Mouse (Mus musculus) heart, adult 9 months (tissue): ENCODE measurements around the gene Syngr1.

Source experiments
- DNase-seq, 2 experiments: peaks; one replicate each; pipeline ENCODE4 v3.0.0; 2022; ENCODE audit warnings: low spot score in 2 of 2

The Syngr1 gene

GRCm38 (mm10) chr15:80090155-80090554, 979 bp upstream of the Syngr1 start:
- DNase-seq: no peak

- no peak for DNase-seq
These were observed 403 bp upstream of the Syngr1 start for GRCm38 (mm10) chr15:80090741-80091120.

- no peak for DNase-seq
These were observed 907 bp downstream of the Syngr1 start for GRCm38 (mm10) chr15:80092041-80092441.

DNA sequence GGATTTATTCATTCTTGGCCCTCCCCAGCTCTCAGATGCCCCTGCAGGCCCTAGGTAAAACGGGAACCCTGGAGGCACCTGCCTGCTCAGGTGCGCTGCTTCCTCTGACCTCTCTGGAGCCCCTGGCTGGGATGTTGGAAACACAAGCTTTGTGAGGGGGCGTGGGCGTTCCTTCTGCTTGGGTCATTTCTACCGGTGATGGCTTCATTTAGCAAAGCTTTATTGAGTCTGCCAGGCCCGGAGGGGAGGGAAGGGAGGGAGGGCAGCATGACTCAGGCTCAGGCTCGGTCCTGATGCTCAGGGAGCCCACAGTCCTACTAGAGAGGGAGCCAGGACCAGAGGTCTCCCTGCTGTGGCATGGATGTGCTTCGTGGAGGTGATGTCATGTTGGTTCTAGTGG, 1.5 kb downstream of the Syngr1 start:
- DNase-seq: no peak

- no peak for DNase-seq
These were observed 3.1 kb downstream of the Syngr1 start for GRCm38 (mm10) chr15:80094201-80094600.

DNA sequence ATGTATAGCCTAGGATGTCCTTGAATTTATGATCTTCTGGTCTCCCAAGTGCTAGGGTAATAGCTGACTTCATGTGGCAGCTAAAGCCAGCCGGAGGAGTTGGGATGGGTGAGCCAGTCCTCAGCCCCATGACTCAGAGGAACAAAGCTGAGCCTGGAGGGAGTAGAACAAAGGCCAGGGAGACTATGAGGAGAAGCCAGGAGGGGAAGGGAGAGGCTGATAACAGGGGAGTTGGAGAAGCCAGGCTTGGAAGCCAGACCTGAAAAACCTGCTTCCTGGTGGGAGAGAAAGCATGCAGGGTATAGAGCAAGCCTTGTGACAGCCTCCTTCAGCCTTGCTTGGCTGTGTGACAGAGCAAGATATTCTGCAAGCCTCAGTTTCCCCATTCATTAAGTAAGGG, 4.5 kb downstream of the Syngr1 start:
- no peak for DNase-seq

DNA sequence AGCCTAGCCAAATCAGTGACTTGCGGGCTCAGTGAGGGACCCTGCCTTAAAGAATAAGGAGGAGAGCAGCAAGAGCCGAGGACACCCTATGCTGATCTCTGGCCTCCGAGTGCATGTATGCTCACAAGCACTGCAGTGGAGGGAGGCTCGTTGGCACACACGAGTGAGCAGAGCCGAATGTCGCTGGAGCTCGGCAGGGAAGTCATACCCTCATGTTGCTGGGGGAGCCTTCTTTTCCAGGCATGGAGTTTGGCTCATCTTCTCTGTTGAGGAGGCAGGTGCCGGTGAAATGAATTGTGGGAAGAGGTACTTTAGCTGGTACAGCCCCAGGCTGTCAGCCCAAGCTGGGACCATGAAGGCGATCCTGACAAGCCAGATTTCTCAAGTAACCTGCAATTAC, 5.3 kb downstream of the Syngr1 start:
- DNase-seq: no peak

GRCm38 (mm10) chr15:80096946-80097881, 6.1 kb downstream of the Syngr1 start:
- DNase-seq: no peak

DNA sequence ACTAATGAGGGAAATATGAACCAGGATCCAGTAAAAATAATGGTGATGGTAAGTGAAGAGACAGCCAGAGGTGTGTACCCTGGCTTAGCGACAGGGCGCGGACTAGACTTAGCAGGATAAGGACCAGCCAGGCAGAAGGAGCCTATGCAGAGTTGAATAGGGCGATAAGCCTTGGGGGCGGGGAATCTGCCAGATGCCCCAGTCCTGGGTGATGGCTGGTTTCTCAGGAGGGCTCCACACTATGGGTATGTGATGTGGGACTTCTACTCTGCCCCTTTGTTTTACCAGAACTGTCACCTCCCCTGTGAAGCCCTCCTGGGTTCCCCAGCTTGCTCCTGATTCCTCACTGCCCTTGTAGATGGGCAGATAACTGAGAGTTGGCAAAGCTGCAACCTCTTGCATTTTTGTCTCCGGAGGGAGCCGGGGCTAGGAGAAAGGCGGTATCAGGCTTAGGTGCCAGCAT, 6.9 kb downstream of the Syngr1 start:
- DNase-seq: no peak

DNA sequence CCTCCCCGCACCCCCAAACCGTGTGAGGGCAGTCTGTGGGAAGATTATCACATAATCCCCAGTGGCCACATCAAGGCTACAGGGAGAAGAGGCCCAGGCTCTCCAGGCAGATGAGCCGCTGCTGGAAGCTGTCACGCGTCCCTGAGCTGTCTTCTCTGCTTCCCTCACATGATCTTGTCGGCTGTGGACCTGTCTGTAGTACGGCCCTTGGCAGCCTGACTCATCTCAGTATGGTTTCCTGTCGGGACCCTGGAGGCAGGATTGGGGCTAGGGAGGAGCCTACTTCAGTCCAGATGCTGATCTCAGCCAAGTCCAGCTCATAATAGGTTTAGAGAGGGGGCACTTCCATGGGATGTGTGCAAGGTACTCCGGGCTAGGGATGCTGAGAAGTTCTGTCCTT, 7.7 kb downstream of the Syngr1 start:
- DNase-seq: no peak

DNA sequence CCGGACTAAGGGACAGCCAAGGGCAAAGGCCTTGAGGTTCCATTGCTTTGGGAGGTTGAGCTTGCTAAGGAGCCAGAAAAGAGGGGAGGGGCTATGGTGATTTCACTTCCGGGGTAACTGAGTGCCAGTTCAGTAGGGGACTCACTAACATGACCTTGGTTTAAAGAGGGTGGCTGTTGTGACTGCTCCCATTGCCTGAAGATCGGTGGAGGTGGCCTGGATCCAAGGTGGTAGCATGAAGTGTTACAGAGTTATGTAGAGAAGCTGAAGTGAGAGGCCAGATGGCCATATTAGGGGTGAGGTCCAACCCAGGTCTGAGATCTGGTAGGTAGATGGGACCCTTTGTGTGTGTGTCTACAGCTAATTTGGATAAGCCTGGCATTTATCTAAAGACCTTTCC, 8.3 kb downstream of the Syngr1 start:
- no peak for DNase-seq

- no peak for DNase-seq
These were observed 9.1 kb downstream of the Syngr1 start for GRCm38 (mm10) chr15:80100196-80100595.

GRCm38 (mm10) chr15:80100871-80101270, 9.7 kb downstream of the Syngr1 start:
- DNase-seq: no peak

- DNase-seq: no peak
These were observed 10.4 kb downstream of the Syngr1 start for GRCm38 (mm10) chr15:80101503-80101902.

- DNase-seq: no peak
These were observed 11.4 kb downstream of the Syngr1 start for GRCm38 (mm10) chr15:80102495-80102894.

DNA sequence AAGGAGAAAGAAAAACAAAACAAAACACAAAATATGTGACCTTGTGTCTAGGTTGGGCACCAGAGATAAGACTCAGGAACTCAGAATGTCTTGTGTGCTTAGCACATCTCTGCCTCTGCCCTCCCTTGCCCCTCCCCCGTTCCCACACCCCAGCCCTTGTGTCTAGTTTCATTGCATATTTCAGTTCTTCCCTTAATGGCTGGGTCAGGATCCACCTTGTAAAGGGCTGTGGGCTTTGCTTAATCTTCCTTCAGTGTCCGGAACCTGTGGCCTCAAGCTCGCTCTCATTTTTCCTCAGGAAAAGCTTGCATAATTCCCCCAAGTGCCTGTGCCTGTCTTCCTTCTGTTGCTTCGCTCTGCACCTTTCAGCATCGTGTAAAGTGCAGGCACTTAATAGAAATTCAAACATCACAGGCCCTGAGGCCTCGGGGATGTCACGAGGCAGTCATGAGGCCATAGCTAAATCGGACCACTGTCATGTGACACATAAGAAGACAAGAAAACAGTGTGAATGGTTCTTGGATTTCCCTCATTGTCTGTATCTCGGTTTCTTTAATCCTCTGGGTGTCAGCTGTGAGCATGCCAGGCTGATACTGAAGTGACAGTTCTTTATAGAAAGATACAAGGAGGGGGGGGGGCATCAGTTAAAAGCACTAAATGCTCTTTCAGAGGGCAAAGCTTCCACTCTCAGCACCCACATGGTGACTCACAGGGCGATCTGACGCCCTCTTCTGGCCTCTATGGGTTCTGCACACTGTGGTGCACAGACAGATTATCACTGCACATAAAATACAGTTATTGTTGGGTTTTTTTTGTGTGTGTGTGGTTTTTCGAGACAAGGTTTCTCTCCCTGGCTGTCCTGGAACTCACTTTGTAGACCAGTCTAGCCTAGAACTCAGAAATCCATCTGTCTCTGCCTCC, 14.6 kb downstream of the Syngr1 start:
- DNase-seq: no peak

GRCm38 (mm10) chr15:80107143-80107542, 16.0 kb downstream of the Syngr1 start:
- DNase-seq: no peak

DNA sequence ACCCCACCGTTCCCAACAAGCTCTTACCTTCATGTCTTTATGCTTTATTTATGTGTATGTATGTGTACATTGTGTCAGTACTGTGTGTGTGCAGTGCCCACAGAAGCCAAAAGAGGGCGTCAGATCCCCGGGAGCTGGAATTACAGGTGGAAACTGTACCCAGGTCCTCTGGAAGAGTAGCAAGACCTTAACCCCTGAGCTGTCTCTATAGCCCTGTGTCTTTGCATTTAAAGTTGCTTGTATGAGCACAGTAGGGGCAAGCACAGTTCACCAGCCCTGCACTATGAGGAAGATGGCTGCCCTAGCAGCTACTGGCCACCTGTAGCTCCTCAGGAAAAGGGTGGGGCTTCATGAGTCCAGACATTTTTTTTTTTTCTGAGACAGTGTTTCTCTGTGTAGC, 16.4 kb downstream of the Syngr1 start:
- no peak for DNase-seq

DNA sequence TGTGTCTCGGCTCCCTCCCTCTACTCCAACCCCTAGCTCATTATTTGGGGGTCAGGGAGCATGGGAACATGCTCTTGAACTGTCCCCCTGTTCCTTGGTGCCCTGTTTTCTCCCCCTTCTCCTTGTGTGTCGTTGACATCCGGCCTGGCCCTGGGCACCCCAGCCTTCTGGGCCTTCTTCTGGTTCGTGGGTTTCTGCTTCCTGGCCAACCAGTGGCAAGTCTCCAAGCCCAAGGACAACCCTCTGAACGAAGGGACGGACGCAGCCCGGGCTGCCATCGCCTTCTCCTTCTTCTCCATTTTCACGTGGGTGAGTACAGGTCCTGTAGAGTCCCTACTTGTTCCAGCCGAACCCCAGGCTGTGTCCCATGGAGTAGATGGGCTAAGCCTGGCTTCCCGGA, 20.3 kb downstream of the Syngr1 start:
- DNase-seq: no peak

DNA sequence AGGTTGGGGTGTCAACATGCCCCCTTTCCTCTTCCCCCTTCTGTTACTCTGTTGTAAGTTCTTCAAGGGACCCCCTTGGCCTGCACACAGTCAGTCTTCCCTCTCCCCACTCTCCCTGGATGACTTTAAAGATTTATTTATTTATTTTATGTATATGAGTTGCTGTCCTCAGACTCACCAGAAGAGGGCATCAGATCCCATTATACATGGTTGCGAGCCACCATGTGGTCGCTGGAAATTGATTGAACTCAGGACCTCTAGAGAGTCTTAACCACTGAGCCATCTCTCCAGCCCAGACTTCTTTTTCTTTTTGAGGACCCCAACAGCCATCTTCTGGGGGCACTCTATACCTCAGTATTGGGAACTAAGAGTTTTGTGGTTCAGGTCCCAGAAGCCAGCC, 21.4 kb downstream of the Syngr1 start:
- no peak for DNase-seq

DNA sequence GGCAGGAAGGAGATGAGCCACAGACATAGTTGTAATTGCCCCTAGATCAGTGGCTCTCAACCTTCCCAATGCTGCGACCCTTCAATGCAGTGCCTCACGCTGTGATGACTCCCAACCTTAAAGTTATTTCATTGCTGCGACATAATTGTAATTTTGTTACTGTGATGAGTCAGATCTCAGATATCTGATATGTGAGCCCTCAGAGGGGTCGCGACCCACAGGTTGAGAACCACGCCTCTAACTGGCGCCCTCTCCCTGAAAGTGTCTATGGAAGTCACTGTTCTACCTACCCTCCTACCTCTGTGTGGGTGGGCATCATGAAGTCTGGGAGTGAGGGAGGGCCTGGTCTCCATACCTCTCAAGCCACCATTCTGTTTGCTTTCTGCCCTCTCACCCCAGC, 23.3 kb downstream of the Syngr1 start:
- no peak for DNase-seq

DNA sequence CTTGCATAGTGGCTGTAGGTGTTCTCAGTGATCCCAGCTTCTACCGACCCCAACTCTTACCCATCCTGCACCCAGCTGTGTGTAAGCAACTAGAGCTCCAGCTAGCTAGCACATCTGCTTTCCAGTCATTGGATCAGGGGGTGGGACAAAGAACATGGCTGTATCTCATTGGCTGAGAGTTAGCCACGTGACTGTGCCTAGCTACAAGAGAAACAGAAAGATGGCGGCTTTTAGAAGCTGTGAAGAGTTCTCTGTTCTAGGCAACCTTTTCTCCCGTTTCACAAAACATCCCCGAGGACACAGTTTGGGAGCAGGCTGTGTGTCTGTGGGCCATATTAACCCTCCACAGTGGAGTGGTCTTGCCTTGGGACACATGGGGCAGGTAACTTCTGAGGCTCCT, 24.1 kb downstream of the Syngr1 start:
- no peak for DNase-seq
